Mouse (Mus musculus) adipocyte (in vitro differentiated cells): ENCODE measurements around the gene Atxn1.

Experiments used
- DNase-seq: peaks from one replicate; pipeline ENCODE4 v3.0.0-alpha.2; 2016; ENCODE audit warnings: low spot score

The Atxn1 gene

DNA sequence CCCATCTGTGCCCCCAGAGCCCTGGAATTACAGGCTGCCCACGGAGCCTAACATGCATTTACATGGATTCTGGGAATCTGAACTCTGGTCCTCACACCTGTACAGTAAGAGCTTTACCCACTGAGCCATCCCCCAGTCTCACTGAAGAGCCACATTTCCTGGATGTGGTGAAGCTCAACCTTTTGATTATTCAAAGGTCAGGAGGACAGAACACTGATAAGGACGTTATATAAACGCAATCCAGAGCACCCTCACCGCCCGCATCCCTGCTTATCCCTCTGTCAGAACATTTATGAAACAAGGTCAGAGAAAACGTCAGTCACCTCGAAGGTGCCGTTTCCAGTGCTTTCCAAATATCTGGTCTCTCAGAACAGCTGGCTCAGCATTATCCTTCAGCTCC, 101.0 kb downstream of the Atxn1 start:
- DNase-seq: no peak

DNA sequence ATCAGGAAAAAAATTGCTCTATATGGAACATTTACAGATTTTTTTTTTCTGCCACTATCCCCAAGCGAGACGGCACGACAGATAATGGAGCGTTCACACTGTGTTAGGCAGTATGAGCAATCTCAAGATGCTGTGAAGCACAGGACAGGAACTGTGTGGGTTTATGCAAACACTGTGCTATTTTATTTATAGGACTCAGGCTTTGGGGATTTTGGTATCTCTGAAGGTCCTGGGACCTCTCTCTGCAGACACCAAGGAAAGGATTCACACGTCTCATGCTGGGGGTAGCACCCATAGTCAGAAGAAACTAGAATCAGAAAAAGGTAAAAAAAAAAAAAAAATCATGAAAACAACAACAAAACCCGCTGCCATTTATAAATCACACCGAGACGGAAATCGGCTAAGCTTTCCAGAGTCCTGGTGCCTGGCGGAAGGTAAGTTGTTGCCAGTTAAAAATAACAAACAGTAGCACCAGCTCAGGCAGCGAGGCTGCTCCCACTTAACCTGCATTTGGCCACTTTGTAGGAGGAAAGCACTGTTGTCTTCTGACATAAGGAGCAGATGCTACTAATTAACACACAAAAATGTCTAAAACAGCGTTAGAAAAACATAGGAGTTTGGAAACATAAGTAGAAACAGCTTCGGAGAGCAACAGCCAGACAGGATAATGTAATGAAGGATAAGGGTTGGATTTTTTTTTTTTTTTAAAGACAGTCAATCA, 102.8 kb downstream of the Atxn1 start:
- no peak for DNase-seq

DNA sequence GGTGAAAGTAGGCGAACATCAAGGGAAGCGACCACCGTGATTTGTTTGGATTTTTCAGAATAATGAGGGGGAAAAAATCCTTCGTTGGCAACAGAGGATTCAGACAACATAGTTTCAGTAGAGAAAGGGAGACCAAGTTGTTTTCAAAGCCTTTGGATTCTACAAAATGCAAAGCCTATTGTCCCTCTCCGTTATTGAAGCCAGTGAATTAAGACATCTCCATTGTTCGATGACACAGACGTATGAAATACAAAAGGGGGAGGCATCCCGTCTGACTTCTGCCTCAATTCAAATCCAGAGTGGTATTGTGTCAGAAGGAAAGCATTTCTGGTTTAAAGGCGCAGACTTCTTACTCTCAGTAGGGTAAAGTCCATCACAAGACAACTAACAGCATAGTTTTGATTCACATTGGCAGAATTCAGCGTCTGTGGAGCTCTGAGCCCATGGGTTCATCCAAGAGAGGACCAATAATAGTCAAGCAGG, 103.7 kb downstream of the Atxn1 start:
- peak; percentile 37 for DNase-seq

DNA sequence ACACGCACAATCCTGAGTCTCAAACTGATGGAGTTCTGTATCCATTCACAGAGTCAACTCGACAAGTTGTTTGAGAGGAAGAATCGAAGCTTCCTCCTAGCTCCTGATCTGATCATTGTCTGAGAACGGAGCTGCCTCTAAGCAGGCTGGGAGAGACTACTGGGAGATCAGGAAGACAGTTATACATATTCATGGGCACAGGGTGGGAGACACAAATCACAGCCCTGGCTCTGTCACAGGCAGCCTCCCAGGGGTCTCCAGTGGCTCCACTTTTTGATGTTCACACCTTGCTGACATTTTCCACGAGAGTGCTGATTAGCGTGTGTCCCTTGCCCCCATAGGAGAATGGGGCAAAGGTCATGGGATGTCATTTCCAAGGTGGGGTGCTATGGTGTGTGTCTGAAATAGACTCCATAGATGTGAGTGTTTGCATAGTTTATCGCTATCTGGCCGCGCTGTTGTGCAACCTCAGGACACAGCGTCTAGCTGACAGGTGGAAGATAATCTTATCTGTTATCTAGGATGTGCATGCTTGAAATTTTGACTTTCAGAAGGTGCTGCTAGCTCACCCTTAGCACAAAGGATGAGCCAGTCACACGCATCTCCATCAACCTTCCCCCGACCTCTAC, 105.6 kb downstream of the Atxn1 start:
- DNase-seq: no peak

DNA sequence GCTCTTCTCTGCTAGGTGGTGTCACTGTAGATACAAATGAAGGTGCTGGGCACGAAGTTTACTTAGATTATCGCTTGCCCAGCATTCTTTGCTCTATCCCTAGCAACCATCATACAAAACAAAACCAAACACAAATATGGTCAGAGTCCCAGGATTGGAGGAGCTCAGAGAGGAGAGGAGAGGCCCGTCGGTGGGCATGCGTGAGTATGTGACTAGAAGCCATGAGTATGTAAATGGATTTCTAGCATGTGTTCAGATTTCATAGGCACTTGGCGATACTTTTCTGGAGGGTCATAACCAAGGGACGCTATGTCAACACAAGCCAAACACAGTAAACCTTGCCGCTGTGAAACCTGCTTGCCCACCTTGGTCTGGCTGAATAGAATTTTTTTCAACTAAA, 107.4 kb downstream of the Atxn1 start:
- no peak for DNase-seq

DNA sequence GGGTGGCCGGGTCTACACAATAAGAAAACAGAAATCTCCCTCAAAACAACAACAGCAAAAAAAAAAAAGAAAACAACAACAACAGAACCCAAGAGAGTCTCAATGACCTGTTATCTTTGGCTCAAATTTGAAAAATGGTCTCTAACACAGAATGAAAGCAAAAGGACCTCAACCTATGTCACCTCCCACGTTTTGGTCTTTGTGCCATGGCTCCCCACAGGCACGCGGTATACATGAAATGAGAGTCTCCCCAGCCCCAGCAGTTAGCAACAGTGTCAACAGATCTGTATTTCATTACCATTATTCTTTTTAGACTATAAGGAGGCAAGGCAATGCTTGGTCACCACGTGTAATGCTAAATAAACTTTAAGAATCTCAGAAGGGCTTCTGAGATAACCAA, 110.3 kb downstream of the Atxn1 start:
- DNase-seq: no peak

DNA sequence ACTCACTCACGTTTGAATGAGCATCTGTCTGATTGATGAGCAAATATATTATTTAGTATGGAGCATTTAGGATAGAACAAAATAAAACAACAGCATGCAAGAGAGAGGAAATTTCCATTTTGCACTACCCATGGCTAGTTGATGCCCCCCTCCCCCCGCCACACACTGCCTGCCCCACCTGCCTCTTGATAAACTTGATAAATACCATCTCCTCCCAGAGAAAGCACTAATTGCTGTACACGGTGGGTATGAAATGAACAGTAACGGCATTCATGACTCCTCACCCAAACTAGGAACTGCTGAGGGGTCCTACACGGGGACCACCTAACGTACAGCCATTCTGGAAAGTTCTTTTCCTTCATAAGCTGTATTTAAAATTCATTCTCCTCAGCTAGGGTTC, 111.1 kb downstream of the Atxn1 start:
- no peak for DNase-seq

DNA sequence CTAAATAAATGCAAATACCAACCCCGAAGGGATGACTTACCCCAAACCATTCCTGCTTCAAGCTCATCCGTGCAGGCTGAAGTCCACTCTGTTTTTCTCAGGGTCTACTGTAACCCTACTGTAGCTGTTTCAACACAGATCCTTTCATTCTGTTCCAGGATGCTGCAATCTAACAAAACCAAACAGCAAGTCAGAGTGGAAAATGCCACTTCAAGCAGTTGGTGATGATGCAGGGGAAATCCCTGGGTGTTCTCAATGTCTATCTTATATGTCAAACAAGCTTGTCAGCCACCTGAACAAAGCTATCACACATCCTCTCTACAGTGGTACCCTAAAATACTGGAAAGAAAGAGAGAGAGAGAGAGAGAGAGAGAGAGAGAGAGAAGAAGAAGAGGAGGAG, 112.5 kb downstream of the Atxn1 start:
- DNase-seq: no peak

DNA sequence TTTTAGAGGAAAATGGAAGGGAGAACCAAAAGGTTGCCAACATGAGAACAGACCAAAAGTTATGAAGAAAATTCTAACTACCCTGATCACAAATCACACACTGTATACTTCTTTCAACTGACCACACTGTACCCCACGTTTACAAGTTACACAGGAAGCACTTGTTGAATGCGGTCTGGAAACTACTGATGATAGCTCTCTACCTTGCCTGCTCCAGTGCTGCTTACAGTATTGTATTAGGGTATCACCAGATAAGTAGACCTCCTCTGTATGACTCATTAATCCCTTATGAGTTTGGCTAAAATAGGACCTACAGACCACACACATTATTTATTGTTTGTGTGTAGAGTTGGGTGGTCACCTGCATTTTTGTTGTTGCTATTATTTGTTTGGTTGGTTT, 113.1 kb downstream of the Atxn1 start:
- DNase-seq: no peak

DNA sequence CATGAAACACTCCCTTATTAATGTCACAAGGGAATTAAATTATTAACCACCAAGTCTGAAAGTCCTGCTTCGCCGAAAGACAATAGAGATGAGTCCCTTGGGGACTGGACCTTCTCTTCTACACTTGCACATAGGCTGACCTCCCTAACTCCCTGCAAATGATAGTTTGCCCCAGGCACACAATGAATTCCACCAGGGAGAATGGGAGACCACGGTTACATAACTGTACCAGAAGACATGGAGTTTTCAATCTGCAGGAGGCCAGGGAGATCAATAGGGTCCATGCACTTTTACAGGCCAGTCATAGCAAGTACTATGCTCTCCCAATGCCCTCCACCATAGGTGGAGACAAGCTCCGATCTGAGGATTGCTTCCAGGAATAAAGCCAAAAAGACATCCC, 113.7 kb downstream of the Atxn1 start:
- DNase-seq: no peak

DNA sequence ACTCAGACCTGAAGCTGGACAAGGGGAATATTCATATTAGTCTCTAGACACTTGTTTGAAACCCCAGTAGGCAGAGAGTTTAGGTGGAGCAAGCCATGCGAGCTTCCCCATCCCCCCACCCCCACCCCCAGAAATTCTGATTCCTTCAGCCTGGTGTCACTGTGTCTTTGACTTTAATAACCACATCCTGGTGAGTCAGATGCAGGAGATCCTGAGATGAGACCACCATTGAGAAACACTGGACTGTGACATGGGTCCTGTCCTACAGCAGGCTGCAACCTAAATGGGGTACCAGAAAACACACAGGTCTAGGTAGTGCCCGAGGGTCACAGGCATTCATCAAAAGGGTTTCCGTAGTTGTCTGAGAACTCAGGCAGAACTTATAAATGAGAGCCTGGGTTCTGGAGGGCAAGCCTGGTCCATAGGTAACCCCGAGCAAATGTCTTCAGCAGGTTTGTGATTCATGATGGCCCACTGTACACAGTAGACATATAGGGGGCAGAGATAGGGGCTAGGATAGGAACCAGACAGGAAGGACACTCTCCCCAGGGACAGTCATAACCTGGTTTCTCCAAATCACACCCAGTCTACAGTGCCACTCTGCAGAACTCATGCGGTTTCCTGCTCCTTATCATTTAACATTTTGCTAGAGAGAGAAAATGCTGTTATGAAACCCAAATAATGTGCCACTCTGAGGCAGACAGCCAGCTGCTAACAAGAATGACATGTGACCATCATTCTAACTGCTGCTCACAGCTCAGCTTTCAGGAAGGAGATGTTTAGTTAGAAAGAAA, 114.4 kb downstream of the Atxn1 start:
- peak; percentile 70 for DNase-seq

DNA sequence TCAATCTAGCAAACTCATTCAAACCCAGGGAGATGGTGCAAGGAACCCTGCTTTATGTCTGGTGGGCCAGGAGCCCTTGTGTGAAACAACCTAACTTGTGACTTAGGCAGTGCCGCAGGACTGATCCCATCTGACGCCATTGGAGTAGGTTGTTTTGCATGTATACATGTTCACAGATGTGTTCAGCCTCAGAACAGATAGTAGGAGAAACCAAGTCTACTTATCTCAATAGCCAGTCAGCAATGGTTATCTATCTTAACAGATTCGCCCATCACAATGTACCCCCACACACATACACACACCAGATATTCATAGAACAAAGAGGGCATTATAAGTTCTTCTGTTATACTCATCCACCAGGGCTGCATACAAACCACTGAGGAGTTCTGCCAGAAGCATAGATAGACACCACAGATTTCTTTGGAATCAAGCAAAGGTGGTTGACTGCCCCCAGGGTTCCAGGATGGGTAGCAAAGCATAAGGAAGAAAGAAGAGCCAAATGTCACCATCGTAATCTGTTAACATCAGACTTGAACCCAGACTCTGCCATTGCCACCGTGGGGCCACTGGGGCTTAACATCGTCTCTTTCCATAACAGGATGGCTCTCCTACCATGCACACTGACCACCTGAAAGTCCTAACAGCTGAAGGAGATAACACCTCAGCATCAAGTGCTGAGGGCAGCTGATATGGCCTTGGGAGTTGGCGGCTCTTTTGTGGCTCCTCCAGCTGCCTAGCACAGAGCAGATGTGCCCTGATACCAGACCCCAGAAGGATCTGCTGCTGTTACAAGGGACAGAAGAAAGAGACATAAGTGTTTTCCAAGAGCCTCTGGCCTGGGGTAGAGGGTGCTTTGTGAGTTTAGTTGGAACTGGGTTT, 115.4 kb downstream of the Atxn1 start:
- DNase-seq: no peak

DNA sequence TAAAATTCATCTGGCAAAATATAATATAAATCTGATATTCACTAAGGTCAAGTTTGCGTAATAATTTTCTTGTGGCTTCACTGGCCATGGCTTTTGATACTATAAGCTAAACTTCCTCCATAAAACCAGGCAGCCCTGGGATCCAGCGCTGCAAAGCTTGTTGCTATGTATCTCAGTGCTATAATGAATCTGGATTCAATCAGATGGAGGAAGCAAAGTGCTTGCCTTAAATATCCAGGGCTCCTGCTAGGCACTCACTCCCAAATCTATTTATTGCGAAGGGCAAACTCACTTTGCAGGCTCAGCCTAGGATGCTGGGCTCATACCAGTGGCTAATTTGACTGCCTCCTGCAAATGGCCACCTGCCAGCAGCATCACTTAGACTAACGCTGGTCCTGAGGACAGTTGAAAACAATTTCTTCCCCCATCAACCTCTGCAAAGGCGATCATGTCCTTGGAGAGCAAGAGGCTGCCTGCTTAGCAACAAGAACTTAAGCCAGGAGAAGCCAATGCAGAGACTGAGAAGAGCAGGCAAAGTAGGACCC, 122.2 kb downstream of the Atxn1 start:
- no peak for DNase-seq

DNA sequence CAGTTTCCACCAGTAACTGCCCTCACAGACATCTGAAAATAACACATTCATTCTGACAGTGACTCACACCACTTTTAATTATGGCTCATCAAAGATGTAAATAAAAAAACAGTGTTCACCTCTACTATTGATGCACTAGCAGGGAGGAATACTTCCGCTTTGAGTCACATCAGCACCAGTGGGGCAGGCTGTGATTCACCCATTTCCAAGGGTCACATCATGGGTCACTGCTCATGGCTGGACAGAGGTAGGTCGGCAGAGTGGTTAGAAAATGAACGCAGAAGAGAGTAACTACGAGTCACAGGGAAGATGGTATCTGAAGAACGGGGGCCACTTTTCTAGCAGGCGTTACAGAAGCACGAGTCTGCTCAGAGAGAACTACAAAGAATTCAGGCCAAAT, 124.9 kb downstream of the Atxn1 start:
- no peak for DNase-seq

DNA sequence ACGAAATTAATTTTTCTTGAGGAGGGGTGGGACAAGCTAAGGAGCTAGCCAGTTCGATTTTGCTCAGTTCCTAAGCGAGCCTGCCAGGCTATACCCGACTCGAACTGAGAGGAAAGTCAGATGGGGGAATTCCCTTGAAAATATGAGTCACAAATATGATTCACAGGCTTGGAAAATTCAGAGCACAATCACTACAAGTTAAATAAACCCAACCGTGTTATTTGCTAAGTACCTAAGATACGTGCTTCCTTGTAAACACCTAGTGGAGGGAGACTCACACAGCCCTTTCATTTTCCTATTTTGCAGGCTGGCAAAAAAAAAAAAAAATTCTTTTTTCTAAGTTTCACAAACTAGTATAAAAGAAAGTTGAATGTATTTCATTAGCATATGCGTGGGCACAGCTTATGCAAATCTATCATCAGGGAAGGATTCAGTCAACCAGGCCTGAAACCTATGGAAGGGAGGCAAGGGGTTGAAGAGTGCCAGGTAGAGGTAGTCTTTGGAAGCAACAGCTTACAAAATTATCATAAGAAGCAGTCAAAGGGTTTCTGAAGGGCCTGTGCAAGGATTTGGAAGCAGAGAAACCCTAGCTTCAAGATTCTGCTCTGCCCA, 127.1 kb downstream of the Atxn1 start:
- DNase-seq: peak; percentile 29

DNA sequence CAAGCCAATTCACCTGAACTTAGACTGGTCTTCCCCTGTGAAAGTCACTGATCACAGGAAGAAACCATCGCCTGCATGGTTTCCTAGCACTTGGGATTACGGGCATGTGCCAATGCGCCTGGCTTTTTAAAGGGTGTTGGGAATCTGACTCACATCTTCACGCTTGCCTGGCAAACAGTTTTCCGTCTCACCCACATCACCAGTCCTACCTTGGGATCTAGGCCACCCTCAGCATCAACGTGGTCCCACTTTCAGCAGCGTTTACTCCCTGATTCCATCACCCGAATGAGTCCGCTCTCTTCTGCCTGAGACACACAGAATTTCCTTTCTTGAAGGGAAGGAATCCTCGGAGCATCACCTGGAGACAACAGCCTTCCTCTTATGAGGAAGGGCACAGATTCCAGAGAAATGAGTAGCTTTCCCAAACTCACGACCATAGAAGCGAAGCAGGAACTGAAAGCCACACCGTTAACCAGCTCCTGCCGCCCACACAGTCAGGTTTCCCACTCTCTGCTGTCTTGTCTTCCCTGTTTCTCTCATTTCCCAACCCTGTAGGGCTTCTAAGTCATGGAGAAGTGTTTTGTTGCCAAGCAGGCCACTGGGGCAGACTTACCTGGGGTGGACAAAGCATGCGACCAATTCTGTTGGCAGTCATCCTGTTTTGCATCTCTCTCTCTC, 128.3 kb downstream of the Atxn1 start:
- no peak for DNase-seq

DNA sequence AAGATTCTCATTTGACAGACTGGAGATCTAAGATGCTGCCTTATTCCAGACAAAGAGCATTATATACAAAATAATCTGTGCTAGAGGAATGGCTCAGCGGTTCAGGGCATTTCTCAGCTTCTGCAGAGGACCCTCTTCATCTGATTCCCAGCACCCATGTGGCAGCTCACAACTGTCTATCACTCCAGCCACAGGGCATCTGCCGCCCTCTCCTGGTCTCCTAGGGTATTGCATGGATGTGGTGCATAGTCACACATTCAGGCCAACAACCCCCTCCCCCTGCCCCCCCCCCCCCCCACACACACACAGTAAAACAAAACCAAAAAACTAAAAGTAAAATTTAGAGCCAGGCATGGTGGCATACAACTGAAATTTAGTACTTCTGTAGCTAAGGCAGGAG, 130.5 kb downstream of the Atxn1 start:
- no peak for DNase-seq

DNA sequence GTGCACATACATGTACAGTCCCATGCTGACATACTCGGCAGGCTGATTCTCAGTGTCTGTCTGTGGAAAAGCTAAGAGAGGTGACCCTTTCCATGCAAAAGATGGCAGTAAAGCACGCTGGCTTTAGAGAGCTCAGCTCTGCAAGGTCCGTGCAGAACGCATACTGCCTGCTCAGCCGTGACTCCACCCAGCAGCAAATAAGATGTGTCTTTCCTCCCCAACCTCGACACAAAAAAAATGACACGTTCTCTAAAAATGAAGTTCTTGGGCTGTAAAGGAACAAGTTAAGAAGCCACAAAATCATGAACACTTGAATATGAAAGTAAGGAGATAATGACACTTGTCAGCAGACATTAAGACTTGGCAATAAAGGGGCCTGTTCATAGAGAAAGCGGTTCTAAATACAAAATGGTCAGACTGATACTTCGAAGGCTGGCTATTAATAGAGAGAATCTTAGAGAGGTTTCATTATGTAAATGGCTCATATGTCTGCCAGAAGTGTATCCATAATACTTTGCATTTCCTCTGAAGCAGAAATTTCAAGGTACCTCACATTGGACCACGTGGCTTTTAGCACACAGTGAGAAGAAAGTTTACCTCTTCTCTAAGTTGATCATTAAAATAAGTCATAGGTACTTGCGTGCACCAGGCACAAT, 132.0 kb downstream of the Atxn1 start:
- DNase-seq: no peak

DNA sequence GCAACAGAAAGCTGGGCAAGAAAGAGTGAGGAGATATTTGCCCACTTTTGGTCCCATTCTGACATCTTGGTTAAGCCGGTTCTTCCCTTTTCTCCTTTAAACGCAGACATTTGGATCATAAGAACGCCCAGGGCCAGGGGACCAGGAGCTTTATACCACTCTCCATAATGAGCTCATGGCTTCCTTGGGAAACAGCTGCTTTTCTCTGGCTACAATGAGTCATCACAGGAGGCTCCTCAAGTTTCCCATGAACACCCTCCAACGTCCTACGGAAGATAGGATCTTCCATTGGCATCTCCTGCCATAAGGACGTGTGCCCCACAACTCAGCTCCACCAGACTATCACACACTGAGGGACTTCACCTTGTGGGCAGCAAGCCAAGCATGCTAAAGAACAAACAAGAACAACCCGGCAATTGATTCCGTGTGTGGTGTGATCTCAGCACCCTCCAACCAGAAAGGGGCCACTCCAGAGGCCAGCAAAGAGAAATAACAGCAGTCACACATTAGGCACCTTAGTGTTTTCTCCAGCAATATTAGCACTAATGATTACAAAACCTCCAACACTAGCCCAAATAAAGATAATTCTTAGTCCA, 135.4 kb downstream of the Atxn1 start:
- no peak for DNase-seq

DNA sequence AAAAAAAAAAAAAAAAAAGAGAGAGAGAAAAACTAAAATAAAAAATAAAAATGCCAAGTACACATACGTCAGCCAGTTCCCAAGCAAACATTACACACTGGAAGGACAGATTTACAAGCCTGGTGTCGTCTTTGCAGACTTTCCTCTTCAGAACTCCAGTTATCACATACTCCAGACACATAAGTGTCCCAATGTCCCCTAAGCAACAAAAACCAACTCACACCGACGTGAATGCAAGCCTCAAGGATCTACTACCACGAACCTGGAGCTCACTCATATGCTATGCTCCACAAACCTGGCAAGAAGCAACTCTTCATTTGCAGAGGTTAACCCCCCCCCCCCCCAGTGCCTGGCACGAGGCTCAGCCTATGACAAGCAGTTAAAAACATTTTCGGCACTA, 136.8 kb downstream of the Atxn1 start:
- no peak for DNase-seq
